Mouse (Mus musculus) ES-E14 (cell line): ENCODE measurements around the gene Ctnna3.

Experiments used
- CHD2 ChIP-seq: IDR thresholded peaks from 2 replicates; pipeline ENCODE4 v1.6.1; 2014; ENCODE audit warnings: mild to moderate bottlenecking, low read depth, low read length, inconsistent platforms
- MAFK ChIP-seq: IDR thresholded peaks from 2 replicates; pipeline ENCODE4 v1.6.1; 2014; ENCODE audit warnings: mild to moderate bottlenecking, low read depth, low read length, inconsistent platforms; ENCODE audit not compliant: insufficient read depth

DNA sequence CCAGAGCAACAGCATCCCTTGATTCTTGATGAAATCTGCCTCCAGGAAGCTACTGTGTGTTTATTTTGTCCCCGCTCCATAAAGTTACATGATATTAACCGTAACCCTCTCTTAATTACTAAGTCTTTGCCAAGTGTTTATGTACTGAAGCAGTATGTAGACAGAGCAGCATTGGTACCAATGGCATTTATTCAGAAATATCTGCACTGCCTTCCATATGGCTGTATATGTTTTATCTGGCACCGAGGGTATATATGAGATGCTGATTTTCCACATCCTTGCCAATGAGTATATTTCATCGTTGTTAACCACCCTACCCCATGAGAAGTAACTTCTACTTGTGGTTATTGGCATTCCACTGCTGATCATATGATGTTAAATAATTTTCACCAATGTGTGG lies 947.9 kb downstream of the Ctnna3 start:
- no peak for TF ChIP-seq MAFK
- no peak for TF ChIP-seq CHD2
